Mouse (Mus musculus) lung, embryonic 16.5 days (tissue): ENCODE measurements around the gene Slc9a1. TPM values are rescaled to one million over a fixed set of nuclear protein-coding genes. Genes with fewer than 3 reads are reported as not detected.

Experiments
- ATAC-seq: fragments of 200-750 bp; cut with Nextera tagmentation; 2 replicates; pipeline ENCODE4 v1.8.0; 2017; ENCODE audit warnings: low read depth, mild to moderate bottlenecking, moderate library complexity
- H3K27ac ChIP-seq: fragments of 300-500 bp; sonication (generic); 2 replicates; pipeline ENCODE4 v1.5.1; 2014; ENCODE audit warnings: mild to moderate bottlenecking, control low read depth, low read length
- H3K27me3 ChIP-seq: fragments of 300-500 bp; sonication (generic); 2 replicates; pipeline ENCODE4 v1.6.1; 2014; ENCODE audit warnings: low read depth, low read length, mixed read lengths; ENCODE audit not compliant: control insufficient read depth, insufficient read depth
- H3K36me3 ChIP-seq: fragments of 300-500 bp; sonication (generic); 2 replicates; pipeline ENCODE4 v1.6.1; 2014; ENCODE audit warnings: low read length; ENCODE audit not compliant: control insufficient read depth, insufficient read depth
- H3K4me1 ChIP-seq: fragments of 300-500 bp; sonication (generic); replicated peaks from 2 replicates; pipeline ENCODE4 v1.6.1; 2014; ENCODE audit warnings: low read length, mixed read lengths; ENCODE audit not compliant: control insufficient read depth, insufficient read depth
- H3K4me2 ChIP-seq: fragments of 300-500 bp; sonication (generic); 2 replicates; pipeline ENCODE4 v1.6.1; 2014; ENCODE audit warnings: low read depth, low read length, control low read depth
- H3K4me3 ChIP-seq: fragments of 300-500 bp; sonication (generic); 2 replicates; pipeline ENCODE4 v1.5.1; 2014; ENCODE audit warnings: mild to moderate bottlenecking, low read length, control low read depth
- H3K9ac ChIP-seq: fragments of 300-500 bp; sonication (generic); 2 replicates; pipeline ENCODE4 v1.6.1; 2014; ENCODE audit warnings: low read length, control low read depth
- H3K9me3 ChIP-seq: fragments of 300-500 bp; sonication (generic); 2 replicates; pipeline ENCODE4 v1.6.1; 2016; ENCODE audit warnings: low read length; ENCODE audit not compliant: control insufficient read depth
- WGBS: fragments of 180-500 bp; shearing (Covaris S2); extraction: QIAGEN DNeasy Blood & Tissue Kit; methylation state at CpG from one replicate; pipeline ENCODE4 v1.1.7; 2014; 5-methylcytosine and 5-hydroxymethylcytosine counted together
- polyA plus RNA-seq: library from polyadenylated mRNA; unstranded; fragments of >200 nt; fragmentation: Nextera tagmentation; extraction: Ambion mirVana; gene quantifications from 2 replicates; pipeline ENCODE4 v1.2.1, GENCODE M21; 2015

Gene Slc9a1
- polyA plus RNA-seq, 1 experiment from 2014 or later = 8.8 TPM

DNA sequence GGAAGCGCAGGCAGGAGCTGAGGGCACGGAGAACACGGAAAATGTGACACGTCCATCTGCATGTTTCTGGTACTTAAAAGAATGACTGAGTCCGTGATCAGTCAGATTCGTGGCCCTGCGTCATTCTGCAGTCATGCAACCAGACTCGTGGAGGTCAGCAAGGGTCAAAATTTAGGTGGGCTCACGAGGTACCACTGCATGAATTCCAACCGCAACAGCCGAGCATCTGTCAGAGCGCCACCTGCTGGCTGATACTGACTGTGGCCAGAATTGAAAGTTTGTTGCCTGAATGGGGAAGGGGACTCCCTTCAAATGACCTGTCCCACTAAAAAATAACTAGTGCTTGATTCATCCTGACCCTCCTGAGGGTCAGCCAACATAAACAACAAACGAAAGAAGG, 80.2 kb downstream of the Slc9a1 start:
- ATAC-seq = no peak
- H3K4me1 ChIP-seq = no peaks in the 10 kb centered on the region
- H3K27ac ChIP-seq = no peak overlapping the region
- H3K4me3 ChIP-seq = no peak overlapping the region
- WGBS = 16% methylated on average over 13 of the region's 13 CpGs
- no peak overlapping the region for H3K4me2 ChIP-seq
- H3K27me3 ChIP-seq = no peaks in the 10 kb centered on the region
- no peaks in the 10 kb centered on the region for H3K36me3 ChIP-seq
- no peaks in the 10 kb centered on the region for H3K9me3 ChIP-seq
- no peak overlapping the region for H3K9ac ChIP-seq

- Histone ChIP-seq H3K4me3 (no peak overlapping the region), H3K9me3 (no peaks in the 10 kb centered on the region), H3K9ac (no peak overlapping the region), H3K4me1 (no peaks in the 10 kb centered on the region), H3K27me3 (no peaks in the 10 kb centered on the region), H3K4me2 (no peak overlapping the region), H3K27ac (no peak overlapping the region), H3K36me3 (no peaks in the 10 kb centered on the region)
- 6% methylated on average over 10 of the region's 10 CpGs for WGBS
- peak; percentile 31; the same call in 1 of the 2 replicates for ATAC-seq
Measured at GRCm38 (mm10) chr4:133451536-133451935, 82.0 kb downstream of the Slc9a1 start.

GRCm38 (mm10) chr4:133452433-133452832, 82.9 kb downstream of the Slc9a1 start:
- Histone ChIP-seq H3K9ac (no peak overlapping the region), H3K4me3 (no peak overlapping the region), H3K4me2 (no peak overlapping the region), H3K27me3 (no peaks in the 10 kb centered on the region), H3K9me3 (no peaks in the 10 kb centered on the region), H3K36me3 (no peaks in the 10 kb centered on the region), H3K27ac (no peak overlapping the region), H3K4me1 (no peaks in the 10 kb centered on the region)
- peak; percentile 36; the same call in 1 of the 2 replicates for ATAC-seq
- WGBS = 50% methylated on average over 7 of the region's 7 CpGs

DNA sequence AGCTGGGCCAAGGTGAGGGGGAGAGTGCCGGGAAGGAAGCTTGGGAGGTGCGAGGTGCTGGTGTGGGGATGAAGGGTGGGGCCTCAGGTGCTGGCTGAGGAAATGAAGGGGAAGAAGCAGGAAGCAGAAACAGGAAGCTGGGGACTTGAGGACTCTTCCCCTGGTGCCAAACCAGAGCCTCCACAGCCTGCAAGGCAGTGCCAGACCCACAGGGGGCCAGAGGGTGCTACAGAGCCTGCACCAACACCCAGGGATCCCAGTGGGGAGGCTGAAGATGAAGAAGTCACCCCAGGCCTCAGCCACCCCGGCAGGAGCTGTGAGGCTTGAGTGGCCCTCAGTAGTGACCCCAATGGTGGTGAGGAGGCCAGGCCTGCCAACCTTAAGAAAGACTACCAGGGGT, 88.5 kb downstream of the Slc9a1 start:
- ATAC-seq = no peak

DNA sequence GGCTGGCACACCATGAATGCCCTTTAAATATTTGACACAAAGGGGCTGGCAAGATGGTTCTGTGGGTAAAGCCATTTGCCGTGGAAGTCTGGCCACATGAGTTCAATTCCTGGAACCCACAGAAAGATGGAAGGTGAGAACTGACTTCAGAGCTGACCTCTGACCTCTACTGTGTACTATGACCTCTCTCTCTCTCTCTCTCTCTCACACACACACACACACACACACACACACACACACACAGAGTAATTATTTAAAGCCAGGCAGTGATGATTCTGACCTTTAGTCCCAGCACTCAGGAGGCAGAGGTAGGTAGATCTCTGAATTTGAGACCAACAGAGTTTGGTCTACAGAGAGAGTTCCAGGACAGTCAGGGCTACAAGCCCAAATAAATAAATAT, 90.5 kb downstream of the Slc9a1 start:
- Histone ChIP-seq H3K36me3 (no peaks in the 10 kb centered on the region), H3K9me3 (no peaks in the 10 kb centered on the region), H3K4me3 (no peak overlapping the region), H3K4me1 (no peaks in the 10 kb centered on the region; the same call in 1 of the 2 replicates), H3K9ac (no peak overlapping the region), H3K27me3 (no peaks in the 10 kb centered on the region), H3K4me2 (no peak overlapping the region), H3K27ac (no peak overlapping the region)
- no peak for ATAC-seq
- WGBS = 59% methylated on average over 1 of the region's 1 CpGs

More for the DNA sequence above, 88.5 kb downstream of the Slc9a1 start:
- no peak overlapping the region for H3K9ac ChIP-seq
- H3K27me3 ChIP-seq = no peaks in the 10 kb centered on the region
- H3K4me3 ChIP-seq = no peak overlapping the region
- H3K27ac ChIP-seq = no peak overlapping the region
- H3K36me3 ChIP-seq = no peaks in the 10 kb centered on the region
- no peaks in the 10 kb centered on the region; the same call in 1 of the 2 replicates for H3K4me1 ChIP-seq
- H3K9me3 ChIP-seq = no peaks in the 10 kb centered on the region
- WGBS = 46% methylated on average over 3 of the region's 3 CpGs
- no peak overlapping the region for H3K4me2 ChIP-seq

DNA sequence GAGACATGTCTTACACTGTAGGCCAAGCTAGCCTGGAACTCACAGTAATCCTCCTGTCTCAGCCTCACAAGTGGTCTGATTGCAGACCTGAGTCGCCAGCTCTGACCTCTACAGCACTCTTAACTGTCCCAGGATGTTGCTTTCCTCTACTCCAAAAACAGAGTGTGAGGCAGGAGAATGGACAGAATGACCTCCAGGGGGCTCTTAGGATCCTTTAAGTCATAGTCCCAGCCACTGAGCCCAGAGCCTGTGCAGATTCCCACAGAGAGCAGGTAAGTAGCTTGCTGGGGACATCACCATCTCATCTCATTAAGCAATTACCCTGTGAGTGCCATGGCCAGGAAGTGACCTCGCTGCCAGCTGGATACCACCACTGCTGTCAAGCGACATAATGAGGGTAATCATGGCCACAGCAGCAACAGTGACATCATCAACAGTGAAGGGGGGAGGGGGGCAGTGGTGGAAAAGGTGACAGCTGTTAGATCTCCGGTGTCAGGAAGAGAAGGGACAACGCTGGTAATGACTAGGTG, 91.4 kb downstream of the Slc9a1 start:
- H3K9me3 ChIP-seq = no peaks in the 10 kb centered on the region
- no peak overlapping the region for H3K4me3 ChIP-seq
- H3K4me2 ChIP-seq = no peak overlapping the region
- no peak overlapping the region for H3K27ac ChIP-seq
- ATAC-seq = 0 out of 2 replicates have a peak, but pooled peaks have one; percentile 23
- WGBS = 36% methylated on average over 5 of the region's 5 CpGs
- no peaks in the 10 kb centered on the region; the same call in 1 of the 2 replicates for H3K4me1 ChIP-seq
- H3K36me3 ChIP-seq = no peaks in the 10 kb centered on the region
- no peaks in the 10 kb centered on the region for H3K27me3 ChIP-seq
- no peak overlapping the region for H3K9ac ChIP-seq

- no peaks in the 10 kb centered on the region for H3K9me3 ChIP-seq
- H3K4me2 ChIP-seq = no peak overlapping the region
- H3K4me1 ChIP-seq = no peaks in the 10 kb centered on the region; the same call in 1 of the 2 replicates
- no peak overlapping the region for H3K4me3 ChIP-seq
- WGBS = 51% methylated on average over 4 of the region's 4 CpGs
- peak; percentile 56 for ATAC-seq
- no peak overlapping the region for H3K27ac ChIP-seq
- H3K27me3 ChIP-seq = no peaks in the 10 kb centered on the region
- no peak overlapping the region for H3K9ac ChIP-seq
- no peaks in the 10 kb centered on the region for H3K36me3 ChIP-seq
Measured at GRCm38 (mm10) chr4:133461362-133461761, 91.9 kb downstream of the Slc9a1 start.

GRCm38 (mm10) chr4:133463184-133463583, 93.7 kb downstream of the Slc9a1 start:
- H3K27me3 ChIP-seq = no peaks in the 10 kb centered on the region
- no peak overlapping the region for H3K4me3 ChIP-seq
- no peak for ATAC-seq
- WGBS = 31% methylated on average over 6 of the region's 6 CpGs
- peak overlapping the region; percentile 47 for H3K27ac ChIP-seq
- H3K9me3 ChIP-seq = no peaks in the 10 kb centered on the region
- no peak overlapping the region for H3K4me2 ChIP-seq
- peaks cover 3% of the 10 kb centered on the region; the same call in 1 of the 2 replicates for H3K4me1 ChIP-seq
- no peak overlapping the region for H3K9ac ChIP-seq
- no peaks in the 10 kb centered on the region for H3K36me3 ChIP-seq

DNA sequence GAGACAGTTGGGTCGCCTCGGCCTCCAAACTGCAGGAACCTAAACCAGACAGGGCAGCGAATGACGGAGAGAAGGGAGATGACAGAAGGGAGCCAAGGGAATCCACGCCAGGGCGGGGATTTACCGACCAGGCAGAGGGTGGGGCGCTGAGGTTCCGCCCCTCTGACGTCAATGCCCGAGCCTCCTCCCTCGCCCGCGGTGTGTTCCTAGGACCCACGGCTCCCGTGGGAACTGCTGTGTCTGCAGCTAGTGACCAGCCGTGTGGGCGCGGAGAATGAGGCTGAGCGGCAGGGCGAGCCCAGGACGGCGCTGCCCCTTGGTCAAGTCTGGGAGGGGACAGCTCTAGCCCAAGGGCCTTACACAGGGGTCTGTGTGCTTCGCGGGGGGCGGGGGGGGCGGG, 98.6 kb downstream of the Slc9a1 start:
- Histone ChIP-seq H3K36me3 (no peaks in the 10 kb centered on the region), H3K27ac (no peak overlapping the region), H3K27me3 (no peaks in the 10 kb centered on the region), H3K9ac (peak overlapping the region; percentile 70), H3K4me3 (peak overlapping the region; percentile 62), H3K4me1 (peaks cover 8% of the 10 kb centered on the region; the same call in 1 of the 2 replicates), H3K4me2 (peak overlapping the region; percentile 98), H3K9me3 (peaks cover 6% of the 10 kb centered on the region)
- under 1% methylated on average over 27 of the region's 27 CpGs for WGBS
- peak; percentile 88 for ATAC-seq
